ENCODE assay signal across 8 mouse cellular contexts in the genomic region with DNA sequence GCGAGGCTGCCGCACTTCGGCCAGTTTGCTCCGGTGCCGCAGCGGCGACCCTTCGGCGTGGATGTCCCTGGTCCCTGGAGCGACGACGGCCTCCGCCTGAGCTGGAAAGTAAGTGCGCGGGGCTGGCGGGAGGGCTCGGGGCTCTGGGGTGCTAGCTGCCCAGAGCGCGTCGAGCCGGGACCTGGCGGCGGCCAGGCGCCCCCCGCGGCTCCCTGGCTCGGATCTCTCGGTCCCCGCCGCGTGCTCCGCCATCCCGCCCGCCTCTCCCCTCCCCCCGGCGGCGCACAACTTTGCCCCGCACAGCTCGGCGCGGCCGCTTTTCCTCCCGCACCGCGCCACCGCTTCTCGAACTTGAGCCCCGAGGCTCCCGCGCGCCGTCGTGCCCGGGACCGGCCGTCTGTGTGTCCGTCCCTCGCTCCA. TPM values are rescaled to one million over a fixed set of nuclear protein-coding genes. Genes with fewer than 3 reads are reported as not detected.
DNase-seq lines count a peak whose midpoint lies in the region; ATAC-seq and TF ChIP-seq lines count a peak whose summit lies in the region.

No protein-coding gene starts in this region.

- WGBS in kidney, postnatal 0 days, result under 1% methylated on average over 31 of the region's 58 CpGs
- 2% methylated on average over 55 of the region's 58 CpGs for WGBS in cerebellum, adult 2 months
- under 1% methylated on average over 47 of the region's 58 CpGs for WGBS in liver, embryonic 16.5 days (ENCODE audit: insufficient replicate concordance)

- no peak for TF ChIP-seq POLR2A in cerebellum, adult 2 months (IDR thresholded peaks at IDR 0.05; ENCODE audit: borderline replicate concordance, insufficient read depth, low read length)

- peak overlapping the region; percentile 94 for H3K27ac ChIP-seq in kidney, postnatal 0 days
- peak overlapping the region; percentile 71 for H3K27ac ChIP-seq in cerebellum, adult 2 months (ENCODE audit: insufficient read depth, low read length)
- H3K27ac ChIP-seq in liver, embryonic 16.5 days (ENCODE audit: low read length), result peak overlapping the region; percentile 73

- CTCF ChIA-PET in Patski (lab: Charles Lee), result interaction anchor here (0.7 to 1.3 kb wide), 5 partner anchors 9 to 314 kb away, joined by 3 read pairs; no protein-coding TSS in a partner anchor

- H3K9me3 ChIP-seq in kidney, postnatal 0 days (replicated peaks; ENCODE audit: low read length), result no peaks in the 10 kb centered on the region
- no peaks in the 10 kb centered on the region for H3K9me3 ChIP-seq in liver, embryonic 16.5 days (replicated peaks; ENCODE audit: control insufficient read depth, low read length)

- peak; percentile 47 for ATAC-seq in kidney, postnatal 0 days (replicated peaks; ENCODE audit: low FRiP score, low read depth)
- peak; percentile 42 for ATAC-seq in Patski
- peak; percentile 23 for ATAC-seq in liver, embryonic 16.5 days (ENCODE audit: low read depth)

- peak overlapping the region; percentile 78 for H3K9ac ChIP-seq in kidney, postnatal 0 days (ENCODE audit: low read depth, low read length)
- H3K9ac ChIP-seq in liver, embryonic 16.5 days (ENCODE audit: low read depth, low read length), result peak overlapping the region; percentile 71

- peak overlapping the region; percentile 80 for H3K4me3 ChIP-seq in kidney, postnatal 0 days (replicated peaks; ENCODE audit: low read depth, low read length)
- H3K4me3 ChIP-seq in cerebellum, adult 2 months (replicated peaks; ENCODE audit: insufficient read depth, low read depth, low read length), result peak overlapping the region; percentile 81
- peak overlapping the region; percentile 71 for H3K4me3 ChIP-seq in liver, embryonic 16.5 days (ENCODE audit: low read depth, low read length)

- no peaks in the 10 kb centered on the region for H3K27me3 ChIP-seq in kidney, postnatal 0 days (ENCODE audit: insufficient read depth, low read length)
- H3K27me3 ChIP-seq in Patski, result no peaks in the 10 kb centered on the region
- no peaks in the 10 kb centered on the region for H3K27me3 ChIP-seq in cerebellum, adult 2 months (ENCODE audit: control insufficient read depth, insufficient read depth, low read length)
- H3K27me3 ChIP-seq in liver, embryonic 16.5 days (ENCODE audit: control insufficient read depth, insufficient read depth, low read depth, low read length), result peaks cover 3% of the 10 kb centered on the region

- POLR2A ChIA-PET in Patski (lab: Charles Lee), result interaction anchor here (0.6 to 1.7 kb wide), 4 partner anchors 113 to 329 kb away, joined by 3 to 7 read pairs (median 6); no protein-coding TSS in a partner anchor

- peak overlapping the region; percentile 82 for H3K4me2 ChIP-seq in kidney, postnatal 0 days (ENCODE audit: low read length)
- H3K4me2 ChIP-seq in liver, embryonic 16.5 days (ENCODE audit: low read depth, low read length), result peak overlapping the region; percentile 77

- in situ Hi-C loops in Patski (cut with MboI; ENCODE audit: low pct_unique_long_range_greater_than_20kb), result no loop called here

- peak; percentile 47 for DNase-seq in kidney, postnatal 0 days (ENCODE audit: low spot score)
- no peak for DNase-seq in kidney, adult 18-20 months
- no peak for DNase-seq in Patski (ENCODE audit: low read depth, low spot score)
- DNase-seq in cerebellum, adult 2 months, result peak in 1 of 2 experiments; percentile 63
- DNase-seq in heart, postnatal 4 days, result peak; percentile 49
- peak; percentile 74 for DNase-seq in testis, postnatal 10 days (ENCODE audit: low spot score)
- no peak for DNase-seq in frontal cortex, postnatal 25 days (ENCODE audit: low spot score in 2 of 2)

- H3K36me3 ChIP-seq in kidney, postnatal 0 days (ENCODE audit: insufficient read depth, low read length), result no peaks in the 10 kb centered on the region
- no peaks in the 10 kb centered on the region for H3K36me3 ChIP-seq in liver, embryonic 16.5 days (ENCODE audit: control insufficient read depth, insufficient read depth)

- TF ChIP-seq CTCF in kidney, postnatal 0 days (IDR thresholded peaks at IDR 0.05; ENCODE audit: low read depth), result no peak
- TF ChIP-seq CTCF in Patski (IDR thresholded peaks at IDR 0.05), result no peak
- no peak for TF ChIP-seq CTCF in cerebellum, adult 2 months (IDR thresholded peaks at IDR 0.05; ENCODE audit: borderline replicate concordance, insufficient read depth, low read depth, low read length)

- H3K4me1 ChIP-seq in kidney, postnatal 0 days (replicated peaks; ENCODE audit: insufficient read depth, low read length), result peaks cover 4% of the 10 kb centered on the region; the same call in 1 of the 2 replicates
- peaks cover 6% of the 10 kb centered on the region; the same call in 1 of the 2 replicates for H3K4me1 ChIP-seq in cerebellum, adult 2 months (ENCODE audit: control insufficient read depth, insufficient read depth, low read length)
- H3K4me1 ChIP-seq in liver, embryonic 16.5 days (ENCODE audit: control insufficient read depth, low read depth, low read length), result peaks cover 4% of the 10 kb centered on the region

RNA-seq across cellular contexts. Expression of a gene that starts 0.4 kb away (rescaled TPM):
- polyA plus RNA-seq in kidney, postnatal 0 days (2015; fragmentation: Nextera tagmentation; extraction: Ambion mirVana), result 20.2 and 24.1 TPM in 2 replicates
- 107 TPM for polyA plus RNA-seq in Patski (2021)
- polyA plus RNA-seq in cerebellum, adult 2 months (2012; rRNA removed), result 200 and 203 TPM in 2 replicates
- 100 to 1,000 TPM; 229 to 242 TPM for total RNA-seq in heart, postnatal 4 days (2021)
- polyA plus RNA-seq in liver, embryonic 16.5 days (2015; fragmentation: Nextera tagmentation; extraction: Ambion mirVana), result 4.7 and 6.1 TPM in 2 replicates

RNA-seq across cellular contexts. Expression of a gene that starts 0.5 kb away (rescaled TPM):
- 1.9 and 2.5 TPM in 2 replicates for polyA plus RNA-seq in kidney, postnatal 0 days (2015; fragmentation: Nextera tagmentation; extraction: Ambion mirVana)
- 4.8 TPM for polyA plus RNA-seq in Patski (2021)
- 3.8 and 4.0 TPM in 2 replicates for polyA plus RNA-seq in cerebellum, adult 2 months (2012; rRNA removed)
- 1 to 10 TPM; 2.8 to 3.3 TPM for total RNA-seq in heart, postnatal 4 days (2021)
- polyA plus RNA-seq in liver, embryonic 16.5 days (2015; fragmentation: Nextera tagmentation; extraction: Ambion mirVana), result 0.50 and 0.70 TPM in 2 replicates

Comparison
In these comparisons a context has a peak if more than half of its experiments do, and no peak if none do; other contexts are left out.
1. DNase-seq: peak in kidney, postnatal 0 days (single experiment), heart, postnatal 4 days (single experiment) and testis, postnatal 10 days (single experiment); none in kidney, adult 18-20 months (single experiment), Patski (single experiment) and frontal cortex, postnatal 25 days (0 of 2).
2. Peak in every context shown above with its lines, with median percentiles within 50 percentile points of each other: ATAC-seq, H3K27ac ChIP-seq and H3K4me3 ChIP-seq.